Mouse (Mus musculus): Measurements from ENCODE around the gene Fndc3a. TPM values are rescaled to one million over a fixed set of nuclear protein-coding genes. Genes with fewer than 3 reads are reported as not detected.

Gene Fndc3a
- polyA plus RNA-seq, 1 experiment, result 43.8 TPM

GRCm38 (mm10) chr14:72709091-72709709 is 603 bp downstream of the Fndc3a start:
- H3K27me3 ChIP-seq (replicated peaks; ENCODE audit: control insufficient read depth, insufficient read depth, low read length), result no peaks in the 10 kb centered on the region
- peaks cover 7% of the 10 kb centered on the region for H3K4me1 ChIP-seq (ENCODE audit: control insufficient read depth, insufficient read depth, low read length)
- H3K4me3 ChIP-seq (ENCODE audit: insufficient read depth, low read depth, low read length), result peak overlapping the region; percentile 99
- TF ChIP-seq POLR2A (IDR thresholded peaks at IDR 0.05; ENCODE audit: low read depth, low read length) (no peak), CTCF (conservative IDR thresholded peaks at IDR 0.05; ENCODE audit: insufficient read depth, insufficient read length, low read depth, low read length) (no peak)
- DNase-seq, result peak; percentile 74
- peak overlapping the region; percentile 89 for H3K27ac ChIP-seq (ENCODE audit: insufficient read depth, low read depth, low read length)
- no peaks in the 10 kb centered on the region for H3K36me3 ChIP-seq (ENCODE audit: control insufficient read depth, insufficient read depth, low read length)
- WGBS, result 1% methylated on average over 70 of the region's 70 CpGs

GRCm38 (mm10) chr14:72708581-72708991 is 1.2 kb downstream of the Fndc3a start:
- DNase-seq, result peak; percentile 17
- H3K4me1 ChIP-seq (ENCODE audit: control insufficient read depth, insufficient read depth, low read length), result peaks cover 7% of the 10 kb centered on the region
- TF ChIP-seq CTCF (conservative IDR thresholded peaks at IDR 0.05; ENCODE audit: insufficient read depth, insufficient read length, low read depth, low read length), result no peak
- TF ChIP-seq POLR2A (IDR thresholded peaks at IDR 0.05; ENCODE audit: low read depth, low read length), result no peak
- 25% methylated on average over 11 of the region's 11 CpGs for WGBS
- H3K36me3 ChIP-seq (ENCODE audit: control insufficient read depth, insufficient read depth, low read length), result no peaks in the 10 kb centered on the region
- H3K4me3 ChIP-seq (ENCODE audit: insufficient read depth, low read depth, low read length), result peak overlapping the region; percentile 99
- peak overlapping the region; percentile 89; the same call in 1 of the 2 replicates for H3K27ac ChIP-seq (ENCODE audit: insufficient read depth, low read depth, low read length)
- no peaks in the 10 kb centered on the region for H3K27me3 ChIP-seq (replicated peaks; ENCODE audit: control insufficient read depth, insufficient read depth, low read length)

- H3K4me3 ChIP-seq (ENCODE audit: insufficient read depth, low read depth, low read length), result no peak overlapping the region
- no peaks in the 10 kb centered on the region for H3K27me3 ChIP-seq (replicated peaks; ENCODE audit: control insufficient read depth, insufficient read depth, low read length)
- TF ChIP-seq CTCF (conservative IDR thresholded peaks at IDR 0.05; ENCODE audit: insufficient read depth, insufficient read length, low read depth, low read length) (no peak), POLR2A (IDR thresholded peaks at IDR 0.05; ENCODE audit: low read depth, low read length) (no peak)
- no peaks in the 10 kb centered on the region; the same call in 1 of the 2 replicates for H3K36me3 ChIP-seq (ENCODE audit: control insufficient read depth, insufficient read depth, low read length)
- 85% methylated on average over 5 of the region's 5 CpGs for WGBS
- H3K4me1 ChIP-seq (ENCODE audit: control insufficient read depth, insufficient read depth, low read length), result no peaks in the 10 kb centered on the region
- no peak for DNase-seq
- H3K27ac ChIP-seq (ENCODE audit: insufficient read depth, low read depth, low read length), result no peak overlapping the region
These were observed 9.7 kb downstream of the Fndc3a start for GRCm38 (mm10) chr14:72700056-72700455.

GRCm38 (mm10) chr14:72691406-72691805 is 18.4 kb downstream of the Fndc3a start:
- no peaks in the 10 kb centered on the region for H3K27me3 ChIP-seq (replicated peaks; ENCODE audit: control insufficient read depth, insufficient read depth, low read length)
- WGBS, result 62% methylated on average over 1 of the region's 1 CpGs
- no peak for DNase-seq
- no peak for TF ChIP-seq POLR2A (IDR thresholded peaks at IDR 0.05; ENCODE audit: low read depth, low read length)
- H3K4me3 ChIP-seq (ENCODE audit: insufficient read depth, low read depth, low read length), result no peak overlapping the region
- H3K27ac ChIP-seq (ENCODE audit: insufficient read depth, low read depth, low read length), result no peak overlapping the region
- no peaks in the 10 kb centered on the region for H3K4me1 ChIP-seq (ENCODE audit: control insufficient read depth, insufficient read depth, low read length)
- no peaks in the 10 kb centered on the region for H3K36me3 ChIP-seq (ENCODE audit: control insufficient read depth, insufficient read depth, low read length)

GRCm38 (mm10) chr14:72689525-72689924 is 20.3 kb downstream of the Fndc3a start:
- no peaks in the 10 kb centered on the region for H3K36me3 ChIP-seq (ENCODE audit: control insufficient read depth, insufficient read depth, low read length)
- no peak for TF ChIP-seq POLR2A (IDR thresholded peaks at IDR 0.05; ENCODE audit: low read depth, low read length)
- TF ChIP-seq CTCF (conservative IDR thresholded peaks at IDR 0.05; ENCODE audit: insufficient read depth, insufficient read length, low read depth, low read length), result no peak
- no peak overlapping the region for H3K27ac ChIP-seq (ENCODE audit: insufficient read depth, low read depth, low read length)
- no peak for DNase-seq
- no peak overlapping the region for H3K4me3 ChIP-seq (ENCODE audit: insufficient read depth, low read depth, low read length)
- no peaks in the 10 kb centered on the region for H3K4me1 ChIP-seq (ENCODE audit: control insufficient read depth, insufficient read depth, low read length)
- H3K27me3 ChIP-seq (replicated peaks; ENCODE audit: control insufficient read depth, insufficient read depth, low read length), result no peaks in the 10 kb centered on the region

- WGBS, result 62% methylated on average over 4 of the region's 4 CpGs
- H3K4me3 ChIP-seq (ENCODE audit: insufficient read depth, low read depth, low read length), result no peak overlapping the region
- H3K36me3 ChIP-seq (ENCODE audit: control insufficient read depth, insufficient read depth, low read length), result no peaks in the 10 kb centered on the region
- TF ChIP-seq CTCF (conservative IDR thresholded peaks at IDR 0.05; ENCODE audit: insufficient read depth, insufficient read length, low read depth, low read length), result no peak
- TF ChIP-seq POLR2A (IDR thresholded peaks at IDR 0.05; ENCODE audit: low read depth, low read length), result no peak
- no peak overlapping the region for H3K27ac ChIP-seq (ENCODE audit: insufficient read depth, low read depth, low read length)
- peak; percentile 4 for DNase-seq
- H3K27me3 ChIP-seq (replicated peaks; ENCODE audit: control insufficient read depth, insufficient read depth, low read length), result no peaks in the 10 kb centered on the region
- no peaks in the 10 kb centered on the region for H3K4me1 ChIP-seq (ENCODE audit: control insufficient read depth, insufficient read depth, low read length)
These were observed 24.9 kb downstream of the Fndc3a start for GRCm38 (mm10) chr14:72684857-72685370.

- 83% methylated on average over 3 of the region's 3 CpGs for WGBS
- H3K36me3 ChIP-seq (ENCODE audit: control insufficient read depth, insufficient read depth, low read length), result no peaks in the 10 kb centered on the region
- TF ChIP-seq CTCF (conservative IDR thresholded peaks at IDR 0.05; ENCODE audit: insufficient read depth, insufficient read length, low read depth, low read length), result no peak
- TF ChIP-seq POLR2A (IDR thresholded peaks at IDR 0.05; ENCODE audit: low read depth, low read length), result no peak
- H3K4me3 ChIP-seq (ENCODE audit: insufficient read depth, low read depth, low read length), result no peak overlapping the region
- H3K27me3 ChIP-seq (replicated peaks; ENCODE audit: control insufficient read depth, insufficient read depth, low read length), result no peaks in the 10 kb centered on the region
- H3K4me1 ChIP-seq (ENCODE audit: control insufficient read depth, insufficient read depth, low read length), result no peaks in the 10 kb centered on the region
- no peak overlapping the region for H3K27ac ChIP-seq (ENCODE audit: insufficient read depth, low read depth, low read length)
- no peak for DNase-seq
These were observed 32.6 kb downstream of the Fndc3a start for GRCm38 (mm10) chr14:72677247-72677646.
